Mouse (Mus musculus): ENCODE data around the gene Maco1.

GRCm38 (mm10) chr4:134766277-134766676 lies 86.9 kb downstream of the Maco1 start:
- no peak for TF ChIP-seq CTCF (IDR thresholded peaks at IDR 0.05; ENCODE audit: borderline replicate concordance, insufficient read depth, low read depth, low read length)
- TF ChIP-seq POLR2A (IDR thresholded peaks at IDR 0.05; ENCODE audit: borderline replicate concordance, insufficient read depth, low read length): no peak

Measured in cerebellum, adult 2 months (tissue).